Mouse (Mus musculus) CH12F3 (cell line): Measurements from ENCODE around the gene Akt1.

Experiments
- in situ Hi-C: fragments of 300-500 bp; cut with MboI; formaldehyde crosslinking; loops from 2 replicates; pipeline ENCODE4 v1.14.3; 2020; ENCODE audit warnings: low sequenced_read_pairs

Gene Akt1

DNA sequence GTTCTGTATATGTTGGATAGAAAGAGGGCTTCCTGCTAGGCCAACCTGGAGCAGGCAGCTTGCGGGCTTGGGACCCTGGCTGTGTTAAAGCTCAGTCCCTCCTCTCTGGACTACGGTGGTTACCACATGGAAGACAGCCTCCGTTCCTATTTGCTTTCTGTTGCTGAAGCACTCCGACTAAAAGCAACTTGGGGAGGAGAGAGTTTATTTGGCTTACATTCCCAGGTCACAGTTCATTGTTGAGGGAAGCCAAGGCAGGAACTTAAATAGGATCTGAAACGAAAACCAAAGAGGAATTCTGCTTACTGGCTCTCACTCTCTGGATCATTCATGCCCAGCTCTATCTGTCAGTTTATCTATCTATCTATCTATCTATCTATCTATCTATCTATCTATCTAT, 43.9 kb downstream of the Akt1 start:
- in situ Hi-C loops, result no loop called here

DNA sequence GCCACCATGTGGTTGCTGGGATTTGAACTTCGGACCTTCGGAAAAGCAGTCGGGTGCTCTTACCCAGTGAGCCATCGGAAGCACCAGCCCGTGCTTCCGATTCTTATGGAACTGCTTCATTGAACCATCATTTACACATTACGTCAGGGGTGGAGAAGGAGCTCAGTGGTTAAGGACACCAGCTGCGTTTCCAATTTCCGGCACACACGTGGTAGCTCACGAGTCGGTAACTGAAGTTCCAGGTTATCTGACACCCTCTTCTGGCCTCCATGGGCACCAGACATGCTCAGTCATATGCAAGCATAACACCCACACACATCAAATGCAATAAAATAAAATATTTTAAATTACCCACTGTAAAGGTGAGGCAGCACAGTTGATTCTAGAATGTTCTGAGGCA, 44.7 kb downstream of the Akt1 start:
- in situ Hi-C loops, result no loop called here

DNA sequence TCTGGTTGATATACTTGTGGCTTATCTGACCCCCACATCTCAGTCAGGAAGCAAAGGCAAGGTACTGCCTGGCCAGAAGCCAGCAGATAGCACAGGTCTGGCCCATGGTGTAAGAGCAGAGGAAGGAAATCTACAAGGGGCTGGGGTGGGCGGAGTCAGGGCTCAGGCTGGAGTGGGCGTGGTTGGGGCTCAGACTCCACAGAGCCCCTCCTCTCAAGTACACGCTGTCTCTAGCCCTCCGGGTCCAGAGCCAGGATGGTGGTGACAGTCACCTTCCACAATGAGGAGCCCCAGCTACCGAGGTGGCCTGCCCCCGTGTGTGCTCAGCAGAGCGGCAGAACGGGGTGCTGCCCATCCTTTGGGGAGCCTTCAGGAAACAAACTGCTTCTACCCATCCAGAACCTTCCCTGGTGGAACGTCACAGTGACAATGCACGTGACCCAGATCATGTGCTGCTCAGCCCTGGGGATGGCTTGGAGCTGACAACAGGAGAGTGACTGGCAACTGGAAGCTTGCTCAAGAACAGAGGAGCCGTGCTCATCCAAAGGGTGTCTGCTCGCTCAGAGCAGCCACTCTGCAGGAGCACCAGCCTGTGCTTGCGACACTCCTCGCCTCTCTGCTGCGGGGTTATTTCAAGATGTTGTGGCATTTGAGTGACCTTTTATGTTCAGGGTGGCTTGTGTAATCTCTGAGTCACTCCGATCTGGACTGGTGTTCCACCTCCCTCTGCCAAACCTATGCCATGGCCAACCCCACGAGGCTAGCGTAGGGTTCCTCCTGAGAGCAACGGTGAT, 45.6 kb downstream of the Akt1 start:
- in situ Hi-C loops, result no loop called here

DNA sequence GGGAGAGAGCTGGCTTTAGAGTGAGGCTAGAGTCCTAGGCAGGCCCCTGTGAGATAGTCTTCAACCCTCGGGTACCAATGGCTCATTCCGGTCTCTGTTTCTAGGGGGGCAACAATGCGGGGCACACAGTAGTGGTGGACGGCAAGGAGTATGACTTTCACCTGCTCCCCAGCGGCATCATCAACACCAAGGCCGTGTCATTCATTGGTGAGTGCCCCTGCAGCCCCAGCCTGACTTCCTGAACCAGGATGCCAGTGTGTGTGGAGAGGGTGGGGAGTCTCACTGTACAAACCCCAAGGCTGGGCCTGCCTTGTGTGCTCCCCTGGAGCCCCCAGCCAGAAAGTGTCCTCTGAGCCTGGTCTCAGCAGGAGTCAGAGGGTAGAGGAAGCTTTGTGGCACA, 46.5 kb downstream of the Akt1 start:
- in situ Hi-C loops, result no loop called here

DNA sequence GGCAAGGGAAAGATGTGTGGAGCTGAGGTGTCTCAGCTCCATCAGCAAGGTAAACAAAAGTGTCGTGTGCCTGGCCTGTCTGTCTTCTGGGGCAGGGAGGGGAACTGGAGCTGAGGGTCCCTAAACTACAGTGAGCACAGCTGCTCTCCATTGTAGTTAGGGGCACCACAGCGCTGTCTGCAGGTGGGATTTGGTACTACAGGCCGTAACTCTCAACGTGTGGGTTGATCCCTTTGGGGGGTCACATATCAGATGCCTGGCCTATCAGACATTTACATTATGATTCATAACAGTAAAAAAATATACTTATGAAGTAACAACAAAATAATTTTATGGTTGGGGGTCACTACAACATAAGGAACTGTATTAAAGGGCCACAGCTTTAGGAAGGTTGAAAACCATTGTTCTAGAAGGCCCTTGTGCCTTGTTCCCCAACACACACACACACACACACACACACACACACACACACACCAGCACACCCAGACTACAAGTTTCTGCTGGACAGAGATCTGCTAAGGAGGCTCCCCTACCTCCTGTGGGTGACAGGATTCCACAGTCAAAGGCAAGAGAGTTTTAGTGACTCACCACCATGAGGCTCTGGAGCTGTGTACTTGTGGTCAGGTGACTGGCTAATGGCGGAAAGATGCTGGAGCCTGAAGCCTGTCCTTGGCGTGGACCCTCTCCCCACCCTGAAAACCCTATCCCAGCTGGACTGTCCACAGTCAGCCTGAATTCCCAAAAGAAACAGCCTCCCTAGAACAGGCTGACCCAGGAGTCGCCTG, 47.4 kb downstream of the Akt1 start:
- in situ Hi-C loops, result no loop called here

DNA sequence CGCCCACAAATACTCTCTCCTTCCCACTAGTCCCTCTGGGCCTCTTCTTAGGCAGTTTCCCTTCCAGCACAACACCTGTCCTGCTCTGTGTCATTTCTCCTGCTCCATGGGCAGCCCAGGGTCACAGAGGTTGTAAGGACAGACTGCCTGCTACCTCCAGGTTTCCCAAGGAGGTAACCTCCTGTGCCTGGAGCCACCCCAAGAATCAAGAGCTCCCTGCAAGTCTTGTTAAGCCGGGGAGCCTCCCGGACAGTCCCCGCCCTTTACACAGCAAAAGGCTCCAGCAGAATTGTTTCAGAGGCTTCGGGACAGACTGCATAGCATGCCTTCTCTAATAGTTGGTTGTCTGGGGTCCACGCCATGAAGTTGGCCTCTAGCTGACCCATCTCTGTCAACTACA, 48.2 kb downstream of the Akt1 start:
- in situ Hi-C loops, result no loop called here

DNA sequence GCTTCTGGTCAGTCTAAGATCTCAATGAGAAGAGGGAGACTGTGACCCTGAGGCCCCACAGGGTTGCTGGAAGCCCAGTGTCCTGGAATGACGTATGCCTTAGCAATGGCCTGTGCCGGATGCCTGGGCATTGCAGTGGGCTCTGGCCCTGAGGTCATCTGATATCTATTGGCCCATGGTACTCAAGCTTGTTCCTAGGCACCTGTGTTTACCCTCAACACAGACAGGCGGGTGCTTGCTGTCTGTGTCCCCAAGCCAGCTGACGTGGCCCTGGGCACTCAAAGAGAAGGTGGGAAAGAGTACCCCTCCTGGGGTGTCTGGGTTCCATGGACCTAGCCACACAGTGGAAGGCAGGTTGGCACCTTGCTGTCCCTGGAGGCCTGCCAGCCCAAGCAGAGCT, 49.0 kb downstream of the Akt1 start:
- in situ Hi-C loops, result no loop called here

DNA sequence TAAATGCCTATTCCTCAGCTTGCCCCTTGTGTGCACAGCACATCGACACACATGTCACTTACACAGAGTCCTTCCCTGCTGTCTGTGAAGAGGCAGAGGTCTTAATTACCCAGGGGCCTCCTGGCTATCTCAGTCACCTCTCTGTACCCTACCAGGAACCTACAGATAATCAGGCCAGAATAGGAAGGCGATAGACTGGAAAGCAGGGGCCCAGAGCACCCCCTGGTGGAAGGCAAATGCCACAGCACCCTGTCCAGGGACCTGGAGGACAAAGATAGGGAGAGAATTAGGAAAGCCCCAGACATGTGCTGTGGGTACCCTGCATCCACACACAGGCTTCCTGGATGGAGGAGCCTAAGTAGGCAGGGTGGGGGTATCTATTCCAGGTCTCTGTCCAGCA, 50.9 kb downstream of the Akt1 start:
- in situ Hi-C loops, result no loop called here

DNA sequence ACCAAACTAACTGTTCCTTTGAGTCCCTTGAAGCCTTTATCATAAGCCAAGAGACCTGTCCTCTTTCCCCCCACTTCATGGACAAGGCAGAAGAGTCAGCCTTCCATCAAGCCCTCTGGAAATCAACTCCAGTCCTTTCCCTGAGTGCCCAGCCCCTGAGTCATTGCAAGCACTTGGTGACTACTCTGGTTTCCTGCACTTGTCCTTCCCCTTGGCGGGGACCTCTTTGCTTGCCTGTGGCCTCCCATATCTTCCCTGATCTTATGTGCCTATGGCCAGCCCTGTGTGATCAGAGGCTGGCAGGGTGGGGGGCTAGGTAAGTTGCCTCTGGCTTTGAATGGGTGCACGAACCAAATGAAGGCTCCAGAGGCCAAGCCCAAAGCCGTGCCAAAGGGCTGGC, 52.8 kb downstream of the Akt1 start:
- in situ Hi-C loops, result no loop called here

DNA sequence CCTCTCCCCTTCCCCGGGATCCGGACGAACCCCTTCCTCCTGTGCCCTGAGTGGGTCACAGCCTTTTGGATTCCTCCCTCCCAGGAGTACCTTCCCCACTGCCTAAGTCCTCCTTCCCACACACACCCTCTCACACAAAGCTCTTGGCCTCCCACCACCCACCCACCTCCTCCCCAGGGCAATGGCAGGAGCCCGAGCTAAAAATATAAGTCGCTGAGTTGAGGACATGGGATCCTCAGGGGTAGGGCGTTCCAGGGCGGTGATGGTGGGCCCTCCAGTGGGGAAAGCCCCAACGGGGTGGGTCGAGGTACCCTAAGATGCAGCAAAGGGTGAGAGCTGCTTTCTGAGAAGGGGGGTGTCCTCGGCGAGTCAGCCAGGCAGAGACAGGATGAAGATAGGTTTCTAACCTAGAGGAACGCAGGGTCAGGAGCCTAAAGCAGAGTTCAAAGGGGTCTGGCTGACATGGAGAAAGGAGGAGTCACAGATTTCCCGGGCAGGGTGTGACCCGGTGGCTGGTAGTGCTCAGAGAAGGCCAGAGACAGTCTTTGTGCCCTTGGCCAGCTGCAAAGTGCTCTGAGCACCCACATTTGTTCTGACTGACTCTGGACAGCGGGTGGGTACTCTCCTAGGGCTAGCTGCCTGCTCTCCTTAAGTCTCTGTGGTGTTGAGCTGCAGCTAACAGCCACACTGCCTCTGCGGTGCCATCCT, 54.2 kb downstream of the Akt1 start:
- in situ Hi-C loops, result no loop called here

DNA sequence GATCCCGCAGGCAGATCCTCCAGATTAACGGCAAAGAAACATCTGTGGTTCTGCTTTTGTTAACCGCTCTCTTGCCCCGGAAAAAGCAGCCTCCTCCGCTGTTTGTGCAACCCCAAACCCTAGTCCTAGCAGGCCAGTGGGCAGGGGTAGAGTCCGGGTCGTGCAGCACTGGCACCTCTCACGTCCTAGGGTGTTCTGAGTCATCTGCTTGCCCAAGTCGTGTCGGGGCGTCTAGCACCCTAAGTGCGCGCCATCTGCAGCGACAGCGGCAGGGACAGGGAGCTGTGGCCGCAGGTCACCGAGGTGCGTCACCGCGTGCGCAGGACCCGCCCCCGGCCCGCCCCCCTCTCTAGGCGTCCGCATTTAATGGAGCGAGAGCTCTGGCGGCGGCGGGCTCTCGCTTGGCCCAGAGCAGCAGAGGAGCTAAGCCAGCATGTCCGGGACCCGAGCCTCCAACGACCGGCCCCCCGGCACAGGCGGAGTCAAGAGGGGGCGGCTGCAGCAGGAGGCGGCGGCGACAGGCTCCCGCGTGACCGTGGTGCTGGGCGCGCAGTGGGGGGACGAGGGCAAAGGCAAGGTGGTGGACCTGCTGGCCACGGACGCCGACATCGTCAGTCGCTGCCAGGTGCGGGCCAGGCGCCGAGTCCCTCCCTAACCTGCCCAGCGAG, 54.9 kb downstream of the Akt1 start, which contains the start of gene Adssl1:
Adssl1 (plus strand) TSS at position 360 of the 668 bp plus-strand sequence.
- in situ Hi-C loops, result loop anchor here (10.0 kb wide), 1 partner anchor 65 kb away; no protein-coding TSS in a partner anchor

DNA sequence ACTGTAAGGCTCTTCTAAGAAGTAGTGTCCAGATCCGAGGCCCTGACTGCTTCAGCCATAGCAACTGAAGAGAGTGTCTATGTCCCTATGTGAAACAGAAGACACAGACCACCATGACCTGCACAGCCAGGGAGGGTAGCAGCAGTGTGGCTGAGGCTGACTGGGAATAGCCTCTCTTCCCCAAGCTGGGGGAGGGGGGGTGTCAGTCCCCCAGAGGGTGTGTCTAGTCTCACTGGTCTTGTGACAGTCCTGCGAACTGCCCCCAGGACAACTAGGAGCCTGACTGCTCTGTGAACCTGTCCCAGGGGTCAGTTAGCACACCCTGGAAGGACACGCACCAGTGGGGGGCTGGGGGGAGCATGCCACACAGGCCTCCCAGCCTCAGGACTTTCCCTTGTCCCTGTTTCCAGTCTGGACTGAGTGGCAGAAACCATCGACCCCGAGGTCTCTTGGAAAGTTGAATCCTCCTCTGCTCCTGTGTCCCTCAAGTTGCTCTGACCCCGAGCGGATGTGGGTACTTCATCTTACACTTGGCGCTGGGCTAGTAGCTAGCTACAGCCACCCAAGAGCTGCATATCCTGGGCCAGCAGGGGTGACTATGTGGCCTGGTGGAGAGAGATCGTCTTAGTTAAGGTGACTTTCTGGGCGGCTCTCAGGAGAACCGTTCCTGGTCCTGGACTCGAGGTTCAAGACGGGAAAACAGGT, 55.6 kb downstream of the Akt1 start:
- in situ Hi-C loops, result loop anchor here (10.0 kb wide), 1 partner anchor 64 kb away; no protein-coding TSS in a partner anchor

DNA sequence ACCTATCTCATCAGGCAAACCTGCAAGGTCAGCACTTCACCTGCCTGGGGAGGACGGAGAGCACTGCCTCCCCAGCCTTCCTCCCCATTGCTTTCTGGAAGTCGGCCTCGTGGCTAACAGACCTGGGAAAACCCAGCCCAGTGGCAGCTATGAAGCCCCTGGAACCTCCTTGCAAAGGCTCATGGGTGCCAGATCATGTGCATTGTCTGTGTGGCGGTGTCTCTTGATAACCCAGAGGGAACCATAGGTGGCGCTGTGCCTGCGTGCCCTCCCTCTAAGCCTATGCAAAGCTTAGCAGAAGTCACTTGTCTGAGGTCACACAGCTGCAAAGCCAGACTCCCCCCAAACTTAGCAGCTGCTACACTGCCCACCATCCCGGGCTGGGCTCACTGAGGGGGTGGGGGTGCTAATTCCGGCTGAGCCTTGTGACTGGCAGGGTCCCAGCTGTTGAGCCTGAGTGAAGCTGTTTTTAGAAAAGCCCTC, 56.7 kb downstream of the Akt1 start:
- in situ Hi-C loops, result loop anchor here (10.0 kb wide), 1 partner anchor 63 kb away; no protein-coding TSS in a partner anchor

DNA sequence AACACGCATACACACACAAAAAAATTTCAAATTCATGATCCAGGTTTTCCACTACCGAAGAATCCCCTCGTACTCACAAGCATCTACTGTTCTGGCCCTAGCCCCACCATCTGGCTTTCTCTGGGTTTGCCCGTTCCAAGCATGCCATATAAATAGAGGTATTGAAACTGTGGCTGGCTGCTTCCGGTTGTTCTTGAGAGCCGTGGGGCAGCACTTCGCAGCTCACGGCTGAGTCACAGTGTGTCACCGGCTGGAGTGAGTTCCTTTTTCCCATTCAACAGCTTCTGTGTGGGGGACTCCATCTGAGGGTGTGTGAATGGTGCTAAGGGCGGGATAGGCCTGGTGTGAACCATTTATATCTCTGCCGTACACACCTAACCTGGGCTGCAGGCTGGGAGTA, 57.5 kb downstream of the Akt1 start:
- in situ Hi-C loops, result loop anchor here (10.0 kb wide), 1 partner anchor 62 kb away; no protein-coding TSS in a partner anchor

DNA sequence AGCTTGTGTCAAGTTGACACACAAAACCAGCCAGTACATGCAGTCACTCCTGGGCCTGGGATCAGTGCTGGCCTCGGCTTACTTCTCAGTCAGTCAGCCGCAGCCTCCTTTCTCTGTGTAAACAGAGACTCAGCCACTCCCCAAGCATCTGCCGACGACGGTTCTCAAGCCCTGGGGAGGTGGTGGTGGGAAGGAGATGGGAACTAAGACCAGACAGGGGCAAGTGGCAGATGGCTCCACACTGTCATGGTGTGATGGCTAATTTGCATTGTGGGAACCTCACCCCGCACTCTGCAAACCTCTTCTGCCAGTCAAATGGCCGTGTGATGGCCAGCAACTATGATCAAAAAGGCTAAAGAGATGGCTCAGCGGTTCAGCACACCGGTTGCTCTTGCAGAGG, 58.0 kb downstream of the Akt1 start:
- in situ Hi-C loops, result loop anchor here (10.0 kb wide), 1 partner anchor 62 kb away; no protein-coding TSS in a partner anchor

DNA sequence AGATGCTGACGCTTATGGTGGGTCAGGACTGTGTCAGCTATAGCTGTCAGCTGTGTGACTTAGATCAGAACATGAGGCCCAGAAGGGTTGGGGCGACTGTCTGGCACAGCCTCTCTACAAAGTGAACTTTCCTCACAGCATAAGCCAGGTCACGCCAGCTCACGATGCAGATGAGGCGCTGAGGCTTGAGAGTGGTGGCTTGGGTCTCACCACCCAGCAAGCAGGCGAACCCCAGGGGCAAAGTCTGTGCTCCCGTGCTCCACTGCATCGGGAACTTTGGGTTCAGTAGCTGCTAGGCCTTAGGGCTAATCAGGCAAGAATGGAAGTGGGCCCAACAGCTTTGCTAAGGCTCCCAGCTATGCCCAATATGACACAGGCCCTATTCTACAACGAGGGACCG, 65.7 kb downstream of the Akt1 start:
- in situ Hi-C loops, result no loop called here

DNA sequence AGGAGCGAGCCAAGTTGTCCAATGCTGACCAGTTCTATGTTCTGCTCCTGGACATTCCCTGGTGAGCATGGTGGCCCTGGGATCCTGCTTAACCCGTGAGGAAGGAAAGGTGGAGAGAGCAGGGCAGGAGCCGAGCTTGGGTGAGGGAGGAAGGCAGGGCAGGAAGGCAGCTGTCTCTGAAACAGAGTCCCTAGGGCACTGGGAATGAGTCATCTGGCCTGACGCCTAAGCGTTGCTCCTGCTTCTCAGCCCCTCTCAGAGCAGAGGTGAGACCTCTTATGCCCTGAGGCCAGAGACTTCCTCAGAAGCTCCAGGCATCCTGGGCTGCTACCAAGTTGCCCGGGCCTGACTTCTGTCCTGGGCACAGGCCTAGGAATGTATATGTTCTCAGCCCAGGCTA, 67.7 kb downstream of the Akt1 start:
- in situ Hi-C loops, result no loop called here

DNA sequence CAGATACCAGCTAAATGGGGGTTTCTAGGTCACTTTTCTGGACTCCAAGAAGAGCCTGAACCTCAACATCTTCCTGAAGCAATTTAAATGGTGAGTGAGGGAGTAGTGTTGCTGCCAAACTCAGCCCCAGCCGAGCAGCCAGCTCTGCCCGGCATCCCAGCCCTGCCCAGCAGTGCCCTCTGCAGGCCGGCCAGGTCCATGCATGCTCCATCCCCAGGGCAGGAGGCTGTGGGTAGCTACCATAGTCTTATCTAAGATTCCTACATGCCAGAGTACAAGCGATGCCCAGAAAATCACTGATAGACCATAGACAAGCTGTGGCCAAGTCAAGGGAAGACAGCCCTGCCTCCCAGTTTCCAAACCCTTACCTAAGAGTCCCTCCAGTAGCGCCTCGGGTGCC, 68.9 kb downstream of the Akt1 start:
- in situ Hi-C loops, result no loop called here

DNA sequence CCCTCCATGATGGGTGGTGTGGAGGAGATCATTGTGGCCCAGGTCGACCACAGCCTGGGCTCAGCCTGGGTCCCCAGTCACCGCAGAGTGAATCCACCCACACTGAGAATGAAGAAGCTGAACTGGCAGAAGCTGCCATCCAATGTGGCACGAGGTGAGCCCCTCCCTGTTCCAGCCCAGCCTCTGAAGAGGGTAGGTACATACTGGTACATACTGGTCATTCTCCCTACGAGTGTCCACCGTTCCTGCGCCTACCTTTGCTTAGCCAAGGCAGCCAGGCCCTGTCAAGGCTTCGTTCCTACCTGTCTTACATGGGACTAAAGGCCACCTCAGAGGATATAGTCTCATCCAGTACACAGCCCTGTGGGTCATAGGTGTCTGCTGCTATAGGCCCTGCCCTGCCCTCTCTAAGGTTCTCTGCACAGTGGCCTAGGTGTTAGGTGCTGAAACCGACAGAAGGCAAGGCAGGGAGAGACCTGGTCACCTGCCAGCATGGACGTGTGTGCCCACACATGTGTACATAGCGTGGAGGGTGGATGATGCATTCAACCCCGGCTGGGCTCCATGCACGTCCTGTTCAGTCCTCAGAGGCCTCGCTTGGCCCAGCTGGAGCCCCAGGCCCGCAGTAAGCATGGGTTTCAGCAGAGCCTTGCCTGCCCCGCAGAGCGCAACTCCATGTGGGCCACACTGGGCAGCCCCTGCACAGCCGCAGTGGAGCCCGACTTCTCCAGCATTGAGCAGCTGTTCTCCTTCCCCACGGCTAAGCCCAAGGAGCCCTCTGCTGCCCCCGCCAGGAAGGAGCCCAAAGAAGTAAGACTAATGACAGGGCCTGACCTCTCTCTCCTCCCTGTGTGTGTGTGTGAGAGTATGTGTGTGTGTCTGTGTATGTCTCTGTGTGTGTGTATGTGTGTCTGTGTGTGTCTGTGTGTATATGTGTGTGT, 69.7 kb downstream of the Akt1 start:
- in situ Hi-C loops, result no loop called here
